Mouse (Mus musculus) small intestine, adult 2 months (tissue): ENCODE data around the gene Smim13.

Source experiments
- CTCF ChIP-seq: fragments of 200-500 bp; IDR thresholded peaks from 2 replicates; pipeline ENCODE4 v1.5.1; 2012; ENCODE audit warnings: low read depth, mild to moderate bottlenecking, control low read depth, inconsistent platforms, low read length, moderate library complexity, mixed read lengths; ENCODE audit not compliant: insufficient replicate concordance, insufficient read length; ENCODE audit errors: extremely low read depth
- POLR2A ChIP-seq: fragments of 200-500 bp; IDR thresholded peaks from 2 replicates; pipeline ENCODE4 v1.6.1; 2012; ENCODE audit warnings: low read depth, mild to moderate bottlenecking, control low read depth, inconsistent platforms, low read length, moderate library complexity

- TF ChIP-seq POLR2A (no peak), CTCF (no peak)
Measured at GRCm38 (mm10) chr13:41212558-41213322, 36.9 kb upstream of the Smim13 start.
